Mouse (Mus musculus) forebrain, embryonic 12.5 days (tissue): ENCODE results near the gene Evl. TPM values are rescaled to one million over a fixed set of nuclear protein-coding genes. Genes with fewer than 3 reads are reported as not detected.

Source experiments
- ATAC-seq: fragments of 200-750 bp; cut with Nextera tagmentation; 2 replicates; pipeline ENCODE4 v1.8.0; 2017; ENCODE audit warnings: moderate TSS enrichment; ENCODE audit not compliant: low FRiP score
- H3K27ac ChIP-seq: fragments of 300-500 bp; sonication (generic); 2 replicates; pipeline ENCODE4 v1.5.1; 2016; ENCODE audit warnings: mild to moderate bottlenecking
- H3K27me3 ChIP-seq: fragments of 300-500 bp; sonication (generic); 2 replicates; pipeline ENCODE4 v1.6.1; 2016; ENCODE audit warnings: mild to moderate bottlenecking
- H3K36me3 ChIP-seq: fragments of 300-500 bp; sonication (generic); replicated peaks from 2 replicates; pipeline ENCODE4 v1.6.1; 2016; ENCODE audit warnings: mild to moderate bottlenecking
- H3K4me1 ChIP-seq: fragments of 300-500 bp; sonication (generic); 2 replicates; pipeline ENCODE4 v1.6.1; 2016
- H3K4me2 ChIP-seq: fragments of 300-500 bp; sonication (generic); 2 replicates; pipeline ENCODE4 v1.6.1; 2016; ENCODE audit warnings: mild to moderate bottlenecking, moderate library complexity
- H3K4me3 ChIP-seq: fragments of 300-500 bp; sonication (generic); replicated peaks from 2 replicates; pipeline ENCODE4 v1.5.1; 2016; ENCODE audit warnings: mild to moderate bottlenecking
- H3K9ac ChIP-seq: fragments of 300-500 bp; sonication (generic); 2 replicates; pipeline ENCODE4 v1.6.1; 2016; ENCODE audit warnings: mild to moderate bottlenecking
- H3K9me3 ChIP-seq: fragments of 300-500 bp; sonication (generic); 2 replicates; pipeline ENCODE4 v1.6.1; 2016
- WGBS: fragments of 180-500 bp; shearing (Covaris S2); methylation state at CpG from one replicate; pipeline ENCODE4 v1.1.7; 2016; 5-methylcytosine and 5-hydroxymethylcytosine counted together
- polyA plus RNA-seq: library from polyadenylated mRNA; unstranded; fragments of >200 nt; fragmentation: Nextera tagmentation; extraction: Ambion mirVana; gene quantifications from 2 replicates; pipeline ENCODE4 v1.2.1, GENCODE M21; 2016

The Evl gene
- polyA plus RNA-seq, 1 experiment from 2014 or later = 124 TPM

- ATAC-seq = no peak
- no peaks in the 10 kb centered on the region for H3K9me3 ChIP-seq
- peaks cover 72% of the 10 kb centered on the region for H3K36me3 ChIP-seq
- no peak overlapping the region for H3K4me2 ChIP-seq
- H3K4me3 ChIP-seq = no peak overlapping the region
- H3K27me3 ChIP-seq = no peaks in the 10 kb centered on the region
- H3K4me1 ChIP-seq = no peaks in the 10 kb centered on the region; the same call in 1 of the 2 replicates
- H3K27ac ChIP-seq = no peak overlapping the region
- no peak overlapping the region for H3K9ac ChIP-seq
- whole genome bisulfite sequencing = 71% methylated on average over 6 of the region's 6 CpGs
Measured at GRCm38 (mm10) chr12:108686926-108687325, 132.4 kb downstream of the Evl start.

- Histone ChIP-seq H3K27me3 (no peaks in the 10 kb centered on the region), H3K9ac (no peak overlapping the region), H3K4me1 (no peaks in the 10 kb centered on the region; the same call in 1 of the 2 replicates), H3K4me3 (no peak overlapping the region), H3K4me2 (no peak overlapping the region), H3K36me3 (peaks cover 50% of the 10 kb centered on the region), H3K9me3 (no peaks in the 10 kb centered on the region), H3K27ac (no peak overlapping the region)
- 92% methylated on average over 9 of the region's 9 CpGs for WGBS
- no peak for ATAC-seq
Measured at GRCm38 (mm10) chr12:108689167-108689566, 134.6 kb downstream of the Evl start.

- H3K4me1 ChIP-seq = no peaks in the 10 kb centered on the region; the same call in 1 of the 2 replicates
- H3K4me3 ChIP-seq = no peak overlapping the region
- H3K9me3 ChIP-seq = no peaks in the 10 kb centered on the region
- no peak overlapping the region for H3K27ac ChIP-seq
- 86% methylated on average over 9 of the region's 9 CpGs for WGBS
- H3K9ac ChIP-seq = no peak overlapping the region
- H3K27me3 ChIP-seq = no peaks in the 10 kb centered on the region
- H3K4me2 ChIP-seq = no peak overlapping the region
- no peak for ATAC-seq
- peaks cover 38% of the 10 kb centered on the region for H3K36me3 ChIP-seq
Measured at GRCm38 (mm10) chr12:108690529-108690928, 136.0 kb downstream of the Evl start.

GRCm38 (mm10) chr12:108693592-108693991 lies 139.1 kb downstream of the Evl start:
- no peak for ATAC-seq
- 64% methylated on average over 2 of the region's 2 CpGs for WGBS
- no peak overlapping the region for H3K9ac ChIP-seq

GRCm38 (mm10) chr12:108694223-108694622 lies 139.7 kb downstream of the Evl start:
- Histone ChIP-seq H3K9me3 (no peaks in the 10 kb centered on the region), H3K36me3 (peaks cover 4% of the 10 kb centered on the region; the same call in 1 of the 2 replicates), H3K9ac (no peak overlapping the region), H3K4me2 (no peak overlapping the region), H3K4me3 (no peak overlapping the region), H3K27ac (no peak overlapping the region), H3K4me1 (no peaks in the 10 kb centered on the region; the same call in 1 of the 2 replicates), H3K27me3 (no peaks in the 10 kb centered on the region)
- no peak for ATAC-seq
- 90% methylated on average over 1 of the region's 1 CpGs for WGBS

More at GRCm38 (mm10) chr12:108693592-108693991, 139.1 kb downstream of the Evl start:
- no peak overlapping the region for H3K4me2 ChIP-seq
- H3K9me3 ChIP-seq = no peaks in the 10 kb centered on the region
- peaks cover 8% of the 10 kb centered on the region for H3K36me3 ChIP-seq
- H3K27me3 ChIP-seq = no peaks in the 10 kb centered on the region
- H3K4me3 ChIP-seq = no peak overlapping the region
- H3K27ac ChIP-seq = no peak overlapping the region
- no peaks in the 10 kb centered on the region; the same call in 1 of the 2 replicates for H3K4me1 ChIP-seq

- no peak for ATAC-seq
- Histone ChIP-seq H3K27ac (no peak overlapping the region), H3K4me3 (no peak overlapping the region), H3K4me2 (no peak overlapping the region), H3K36me3 (no peaks in the 10 kb centered on the region), H3K9ac (no peak overlapping the region), H3K4me1 (peaks cover 7% of the 10 kb centered on the region), H3K27me3 (peaks cover 44% of the 10 kb centered on the region), H3K9me3 (no peaks in the 10 kb centered on the region)
- WGBS = 82% methylated on average over 11 of the region's 11 CpGs
Measured at GRCm38 (mm10) chr12:108698697-108699471, 144.4 kb downstream of the Evl start.

- Histone ChIP-seq H3K4me1 (peaks cover 7% of the 10 kb centered on the region), H3K36me3 (no peaks in the 10 kb centered on the region), H3K27me3 (peaks cover 51% of the 10 kb centered on the region), H3K4me3 (no peak overlapping the region), H3K9ac (no peak overlapping the region), H3K9me3 (no peaks in the 10 kb centered on the region), H3K4me2 (no peak overlapping the region), H3K27ac (no peak overlapping the region)
- WGBS = 84% methylated on average over 10 of the region's 10 CpGs
- no peak for ATAC-seq
Measured at GRCm38 (mm10) chr12:108699576-108699975, 145.1 kb downstream of the Evl start.

- WGBS = 79% methylated on average over 5 of the region's 5 CpGs
- Histone ChIP-seq H3K9me3 (no peaks in the 10 kb centered on the region), H3K4me3 (no peak overlapping the region), H3K4me2 (no peak overlapping the region), H3K36me3 (no peaks in the 10 kb centered on the region), H3K27ac (no peak overlapping the region), H3K9ac (no peak overlapping the region), H3K27me3 (peaks cover 51% of the 10 kb centered on the region), H3K4me1 (peaks cover 7% of the 10 kb centered on the region)
- no peak for ATAC-seq
Measured at GRCm38 (mm10) chr12:108700037-108700436, 145.5 kb downstream of the Evl start.

GRCm38 (mm10) chr12:108701221-108701620 lies 146.7 kb downstream of the Evl start:
- 44% methylated on average over 2 of the region's 2 CpGs for WGBS
- ATAC-seq = no peak
- Histone ChIP-seq H3K4me2 (no peak overlapping the region), H3K9me3 (no peaks in the 10 kb centered on the region), H3K27me3 (peaks cover 51% of the 10 kb centered on the region), H3K4me3 (no peak overlapping the region), H3K27ac (no peak overlapping the region), H3K4me1 (peaks cover 7% of the 10 kb centered on the region), H3K9ac (no peak overlapping the region), H3K36me3 (no peaks in the 10 kb centered on the region)

- Histone ChIP-seq H3K27ac (no peak within 1 kb of the TSS), H3K4me1 (peaks cover 7% of the 10 kb centered on the region), H3K27me3 (peaks cover 51% of the 10 kb centered on the region), H3K9ac (no peak within 1 kb of the TSS), H3K36me3 (no peaks in the 10 kb centered on the region), H3K4me3 (peak within 1 kb of the TSS; percentile 24), H3K4me2 (peak within 1 kb of the TSS; percentile 43), H3K9me3 (no peaks in the 10 kb centered on the region)
- 1% methylated on average over 32 of the region's 32 CpGs for WGBS
- ATAC-seq = no peak
Measured at GRCm38 (mm10) chr12:108702185-108702584, 147.7 kb downstream of the Evl start, which contains the start of gene Degs2. Gene Degs2, minus strand, starts transcription at chr12:108702315.

- H3K27me3 ChIP-seq = peaks cover 41% of the 10 kb centered on the region
- H3K4me3 ChIP-seq = no peak overlapping the region
- H3K36me3 ChIP-seq = no peaks in the 10 kb centered on the region
- no peaks in the 10 kb centered on the region for H3K9me3 ChIP-seq
- peaks cover 7% of the 10 kb centered on the region for H3K4me1 ChIP-seq
- no peak overlapping the region for H3K4me2 ChIP-seq
- no peak overlapping the region for H3K27ac ChIP-seq
- no peak for ATAC-seq
- 91% methylated on average over 6 of the region's 6 CpGs for WGBS
- no peak overlapping the region for H3K9ac ChIP-seq
Measured at GRCm38 (mm10) chr12:108705486-108705885, 151.0 kb downstream of the Evl start.

GRCm38 (mm10) chr12:108706129-108706528 lies 151.6 kb downstream of the Evl start:
- H3K27me3 ChIP-seq = peaks cover 34% of the 10 kb centered on the region
- no peak overlapping the region for H3K9ac ChIP-seq
- no peaks in the 10 kb centered on the region for H3K9me3 ChIP-seq
- no peak overlapping the region for H3K4me3 ChIP-seq
- no peak overlapping the region for H3K27ac ChIP-seq
- H3K36me3 ChIP-seq = no peaks in the 10 kb centered on the region
- H3K4me2 ChIP-seq = no peak overlapping the region
- WGBS = 47% methylated on average over 7 of the region's 7 CpGs
- peaks cover 7% of the 10 kb centered on the region for H3K4me1 ChIP-seq
- no peak for ATAC-seq

GRCm38 (mm10) chr12:108709386-108709785 lies 154.9 kb downstream of the Evl start:
- no peak overlapping the region for H3K27ac ChIP-seq
- ATAC-seq = no peak
- no peaks in the 10 kb centered on the region for H3K4me1 ChIP-seq
- H3K36me3 ChIP-seq = no peaks in the 10 kb centered on the region
- H3K27me3 ChIP-seq = peaks cover 2% of the 10 kb centered on the region; the same call in 1 of the 2 replicates
- no peak overlapping the region for H3K4me2 ChIP-seq
- no peak overlapping the region for H3K9ac ChIP-seq
- WGBS = 83% methylated on average over 6 of the region's 6 CpGs
- no peaks in the 10 kb centered on the region for H3K9me3 ChIP-seq
- no peak overlapping the region for H3K4me3 ChIP-seq
